ENCODE assay signal across 8 mouse cellular contexts in the genomic region with DNA sequence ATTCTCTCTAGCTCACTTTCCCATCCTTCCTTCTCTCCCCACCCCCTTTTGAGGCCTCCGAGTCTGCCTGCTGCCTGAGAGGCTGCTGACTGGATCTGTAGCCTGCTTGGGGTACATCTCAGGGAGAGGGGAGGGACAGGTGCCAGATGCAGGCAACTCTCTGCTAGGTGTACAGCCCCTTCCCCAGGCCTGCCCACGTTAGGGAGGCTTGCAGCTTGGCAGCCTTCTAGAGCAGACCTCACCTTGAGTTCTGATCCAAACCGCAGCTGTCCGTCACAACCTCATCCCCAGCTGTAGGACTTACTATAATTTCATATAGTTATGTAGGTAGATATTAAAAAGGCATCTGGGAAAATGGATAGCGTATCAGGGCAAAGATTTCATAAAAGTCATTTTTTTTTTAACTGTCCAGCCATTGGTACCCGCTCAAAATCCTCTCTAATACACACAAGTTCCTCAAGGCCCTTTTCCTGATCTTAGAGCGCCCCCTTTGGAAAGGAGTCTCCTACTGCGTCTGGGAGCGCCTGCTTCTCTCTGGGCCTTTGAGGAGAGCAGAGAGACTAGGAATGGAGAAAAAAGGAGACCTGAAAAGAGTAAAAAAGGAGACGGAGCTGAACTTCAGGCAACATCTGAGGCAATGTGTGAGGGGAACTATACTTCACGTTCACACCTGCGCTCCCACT.
DNase-seq lines count a peak whose midpoint lies in the region; ATAC-seq lines count a peak whose summit lies in the region.

No protein-coding gene starts in this region.

- no peak for ATAC-seq in embryonic facial prominence, embryonic 14.5 days (ENCODE audit: low read depth)

- DNase-seq in adrenal gland, adult (ENCODE audit: inconsistent age in 2 of 2, low spot score in 1 of 2), result peak; percentile 29 to 79
- DNase-seq in adrenal gland, postnatal 4 days (ENCODE audit: low spot score in 2 of 2), result no peak
- peak; percentile 13 for DNase-seq in urinary bladder, postnatal 25 days (ENCODE audit: low spot score)
- no peak for DNase-seq in urinary bladder, postnatal 36 days (ENCODE audit: low spot score in 2 of 2)
- peak; percentile 71 for DNase-seq in embryonic facial prominence, embryonic 14.5 days (ENCODE audit: low spot score)
- DNase-seq in layer of hippocampus, adult 11-12 months (ENCODE audit: low spot score), result peak; percentile 64
- peak; percentile 64 for DNase-seq in lung, postnatal 14 days
- peak; percentile 43 for DNase-seq in testis, postnatal 14 days (ENCODE audit: low spot score)

- 41% methylated on average over 12 of the region's 12 CpGs for WGBS in embryonic facial prominence, embryonic 14.5 days

- no peak overlapping the region for H3K27ac ChIP-seq in embryonic facial prominence, embryonic 14.5 days (replicated peaks; ENCODE audit: low read depth, low read length)

- no peaks in the 10 kb centered on the region for H3K4me1 ChIP-seq in embryonic facial prominence, embryonic 14.5 days (ENCODE audit: control insufficient read depth, insufficient read depth, low read length)

- no peak overlapping the region for H3K9ac ChIP-seq in embryonic facial prominence, embryonic 14.5 days (ENCODE audit: low read depth, low read length)

- H3K36me3 ChIP-seq in embryonic facial prominence, embryonic 14.5 days (ENCODE audit: control insufficient read depth, insufficient read depth, low read length), result no peaks in the 10 kb centered on the region

- no peaks in the 10 kb centered on the region for H3K9me3 ChIP-seq in embryonic facial prominence, embryonic 14.5 days (ENCODE audit: control insufficient read depth, low read length)

- H3K4me2 ChIP-seq in embryonic facial prominence, embryonic 14.5 days (ENCODE audit: low read depth, low read length), result no peak overlapping the region

- H3K27me3 ChIP-seq in embryonic facial prominence, embryonic 14.5 days (replicated peaks; ENCODE audit: control insufficient read depth, insufficient read depth, low read length), result no peaks in the 10 kb centered on the region

- no peak overlapping the region for H3K4me3 ChIP-seq in embryonic facial prominence, embryonic 14.5 days (ENCODE audit: low read depth, low read length)

Comparison
In these comparisons a context has a peak if more than half of its experiments do, and no peak if none do; other contexts are left out.
1. DNase-seq: peak in adrenal gland, adult (2 of 2), urinary bladder, postnatal 25 days (single experiment), embryonic facial prominence, embryonic 14.5 days (single experiment), layer of hippocampus, adult 11-12 months (single experiment), lung, postnatal 14 days (single experiment) and testis, postnatal 14 days (single experiment); none in adrenal gland, postnatal 4 days (0 of 2) and urinary bladder, postnatal 36 days (0 of 2).